In genomic region chr2:31075168-31075567, GRCm38 (mm10) we compare ENCODE assay signal across 30 mouse cellular contexts.
DNase-seq lines count a peak whose midpoint lies in the region; ATAC-seq and TF ChIP-seq lines count a peak whose summit lies in the region.
"Had no signal": no experiment of that assay in that cellular context is flagged by ENCODE, and none has a peak within 500 bp of the region (broad histone marks: within the 10 kb centered on the region; RNA-seq: fewer than 3 reads in every experiment).

No protein-coding gene starts in this region.

- ATAC-seq in liver, postnatal 0 days = no peak
- no peak for ATAC-seq in liver, embryonic 12.5 days
- 0 out of 2 replicates have a peak, but pooled peaks have one; percentile 18 for ATAC-seq in common myeloid progenitor, adult 5-6 weeks (replicated peaks; ENCODE audit: low read depth, poor library complexity, severe bottlenecking)
- no peak for ATAC-seq in forebrain, embryonic 12.5 days (ENCODE audit: low FRiP score)
- ATAC-seq: hindbrain, postnatal 0 days; intestine, embryonic 15.5 days had no signal

- in situ Hi-C loops in CH12.LX (cut with MboI; ENCODE audit: low pct_ligation_motif_present, low pct_unique_long_range_greater_than_20kb, low sequenced_read_pairs) = no loop called here

- H3K4me3 ChIP-seq in liver, postnatal 0 days (ENCODE audit: low read depth, low read length) = no peak overlapping the region
- no peak overlapping the region for H3K4me3 ChIP-seq in liver, embryonic 12.5 days
- no peak overlapping the region for H3K4me3 ChIP-seq in CH12.LX (replicated peaks in 1 of 3; ENCODE audit: low read depth in 2 of 3, low read length in 2 of 3, poor library complexity in 1 of 3)
- no peak overlapping the region for H3K4me3 ChIP-seq in forebrain, embryonic 12.5 days (replicated peaks)
- H3K4me3 ChIP-seq: erythroblast, embryonic 14.5 days; hindbrain, embryonic 12.5 days; intestine, embryonic 15.5 days; limb, embryonic 10.5 days; limb, embryonic 15.5 days; neural tube, embryonic 15.5 days had no signal

- DNase-seq in liver, postnatal 0 days = no peak
- DNase-seq in CH12.LX (ENCODE audit: extremely low read depth) = no peak
- DNase-seq in splenic B cell, adult 2 months (ENCODE audit: low read depth, low spot score) = peak; percentile 50
- no peak for DNase-seq in right cerebral cortex, postnatal 25 days
- DNase-seq: adrenal gland, adult 8-10 months; cerebellum, adult 18-20 months; cerebellum, postnatal 10 days; gastrocnemius, postnatal 25 days; heart, postnatal 36 days; kidney, adult 8-10 months; kidney, postnatal 10 days; lung, embryonic 14.5 days; lung, postnatal 36 days; midbrain, embryonic 14.5 days; right cerebral cortex, adult 18-20 months; thymus, adult 18-20 months; thymus, postnatal 36 days had no signal

- H3K79me2 ChIP-seq in CH12.LX (replicated peaks; ENCODE audit: control insufficient read depth, extremely low read depth, insufficient read depth, poor library complexity, severe bottlenecking) = peaks cover 3% of the 10 kb centered on the region; the same call in 1 of the 2 replicates

- no peak for TF ChIP-seq RAD21 in CH12.LX (IDR thresholded peaks at IDR 0.05; ENCODE audit: low read depth, low read length)

- H3K4me2 ChIP-seq in liver, postnatal 0 days (ENCODE audit: low read depth, low read length) = no peak overlapping the region
- H3K4me2 ChIP-seq in liver, embryonic 12.5 days = no peak overlapping the region
- no peak overlapping the region for H3K4me2 ChIP-seq in CH12.LX (ENCODE audit: insufficient read depth, low read depth, poor library complexity, severe bottlenecking)
- no peak overlapping the region for H3K4me2 ChIP-seq in forebrain, embryonic 12.5 days
- H3K4me2 ChIP-seq: heart, embryonic 11.5 days; hindbrain, embryonic 12.5 days; intestine, embryonic 15.5 days; limb, embryonic 15.5 days; lung, embryonic 14.5 days; neural tube, embryonic 15.5 days had no signal

- no peak for TF ChIP-seq CTCF in liver, postnatal 0 days (IDR thresholded peaks at IDR 0.05; ENCODE audit: low read depth)
- TF ChIP-seq CTCF in CH12.LX (conservative IDR thresholded peaks at IDR 0.05 in 1 of 2, IDR thresholded peaks at IDR 0.05 in 1 of 2; ENCODE audit: low read depth in 2 of 2, low read length in 2 of 2) = no peak

- no peak for TF ChIP-seq POLR2A in CH12.LX (IDR thresholded peaks at IDR 0.05; ENCODE audit: low read depth, low read length)

- H3K4me1 ChIP-seq in liver, postnatal 0 days (ENCODE audit: insufficient read depth) = peaks cover 2% of the 10 kb centered on the region; the same call in 1 of the 2 replicates
- no peaks in the 10 kb centered on the region for H3K4me1 ChIP-seq in liver, embryonic 12.5 days
- H3K4me1 ChIP-seq in CH12.LX (ENCODE audit: control insufficient read depth in 1 of 2, insufficient read depth in 2 of 2) = peaks cover 12 to 69% of the 10 kb centered on the region in 2 experiments
- H3K4me1 ChIP-seq in forebrain, embryonic 12.5 days = no peaks in the 10 kb centered on the region
- H3K4me1 ChIP-seq: hindbrain, embryonic 12.5 days; intestine, embryonic 15.5 days; limb, embryonic 10.5 days; limb, embryonic 15.5 days; neural tube, embryonic 15.5 days had no signal

- dilution Hi-C loops in CH12.LX (cut with MboI; ENCODE audit: extremely low pct_ligation_motif_present, extremely low pct_unique_long_range_greater_than_20kb, low sequenced_read_pairs) = no loop called here

- no peaks in the 10 kb centered on the region for H3K9me3 ChIP-seq in liver, postnatal 0 days (ENCODE audit: low read length)
- H3K9me3 ChIP-seq in liver, embryonic 12.5 days (replicated peaks) = 0 out of 2 replicates have a peak, but pooled peaks cover 4% of the 10 kb centered on the region
- peaks cover 10% of the 10 kb centered on the region for H3K9me3 ChIP-seq in CH12.LX (replicated peaks; ENCODE audit: low read length)
- H3K9me3 ChIP-seq in forebrain, embryonic 12.5 days = peaks cover 4% of the 10 kb centered on the region; the same call in 1 of the 2 replicates
- H3K9me3 ChIP-seq: intestine, embryonic 15.5 days; limb, embryonic 10.5 days; limb, embryonic 15.5 days; neural tube, embryonic 15.5 days had no signal

- H3K36me3 ChIP-seq in liver, postnatal 0 days (replicated peaks; ENCODE audit: insufficient read depth, low read length) = peaks cover 2% of the 10 kb centered on the region
- peaks cover 39% of the 10 kb centered on the region for H3K36me3 ChIP-seq in liver, embryonic 12.5 days
- H3K36me3 ChIP-seq in CH12.LX (replicated peaks in 1 of 2; ENCODE audit: control insufficient read depth in 1 of 2, insufficient read depth in 1 of 2, low read length in 1 of 2) = peaks cover 60 to 89% of the 10 kb centered on the region in 2 experiments
- H3K36me3 ChIP-seq in splenic B cell, adult 2 months (ENCODE audit: control insufficient read depth, insufficient read depth, low read length, poor library complexity, severe bottlenecking) = peaks cover 3% of the 10 kb centered on the region
- no peaks in the 10 kb centered on the region; the same call in 1 of the 2 replicates for H3K36me3 ChIP-seq in forebrain, embryonic 12.5 days (replicated peaks)
- H3K36me3 ChIP-seq: intestine, embryonic 15.5 days had no signal

- H3K9ac ChIP-seq in liver, postnatal 0 days (replicated peaks) = no peak overlapping the region
- no peak overlapping the region for H3K9ac ChIP-seq in liver, embryonic 12.5 days
- no peak overlapping the region for H3K9ac ChIP-seq in CH12.LX (ENCODE audit: insufficient read depth, low read depth)
- H3K9ac ChIP-seq in forebrain, embryonic 12.5 days = no peak overlapping the region
- H3K9ac ChIP-seq: hindbrain, embryonic 12.5 days; intestine, embryonic 15.5 days; limb, embryonic 15.5 days; liver, embryonic 14.5 days; lung, embryonic 14.5 days; neural tube, embryonic 15.5 days had no signal

- 66% methylated on average over 2 of the region's 2 CpGs for WGBS in liver, postnatal 0 days (ENCODE audit: insufficient replicate concordance)
- WGBS in liver, embryonic 12.5 days (ENCODE audit: insufficient replicate concordance) = 77% methylated on average over 2 of the region's 2 CpGs
- 96% methylated on average over 2 of the region's 2 CpGs for WGBS in forebrain, embryonic 12.5 days

- no peaks in the 10 kb centered on the region for H3K27me3 ChIP-seq in liver, postnatal 0 days (ENCODE audit: insufficient read depth, low read length)
- no peaks in the 10 kb centered on the region for H3K27me3 ChIP-seq in liver, embryonic 12.5 days (replicated peaks)
- H3K27me3 ChIP-seq in CH12.LX (replicated peaks) = no peaks in the 10 kb centered on the region
- no peaks in the 10 kb centered on the region for H3K27me3 ChIP-seq in splenic B cell, adult 2 months (ENCODE audit: control insufficient read depth, insufficient read depth, low read length, poor library complexity, severe bottlenecking)
- H3K27me3 ChIP-seq in forebrain, embryonic 12.5 days = no peaks in the 10 kb centered on the region
- H3K27me3 ChIP-seq: hindbrain, embryonic 12.5 days; intestine, embryonic 15.5 days; limb, embryonic 15.5 days; neural tube, embryonic 15.5 days had no signal

- TF ChIP-seq EP300 in liver, postnatal 0 days (IDR thresholded peaks at IDR 0.05; ENCODE audit: low read depth) = no peak
- TF ChIP-seq EP300 in CH12.LX (IDR thresholded peaks at IDR 0.05; ENCODE audit: low read length) = 0 out of 2 replicates have a peak, but pooled peaks have one; percentile 23

- peak overlapping the region; percentile 1; the same call in 1 of the 2 replicates for H3K27ac ChIP-seq in liver, postnatal 0 days (ENCODE audit: low read depth)
- H3K27ac ChIP-seq in liver, embryonic 12.5 days = no peak overlapping the region
- H3K27ac ChIP-seq in CH12.LX (ENCODE audit: insufficient read depth, low read depth) = no peak overlapping the region
- H3K27ac ChIP-seq in forebrain, embryonic 12.5 days = no peak overlapping the region
- H3K27ac ChIP-seq: hindbrain, embryonic 12.5 days; hindbrain, postnatal 0 days; intestine, embryonic 15.5 days; limb, embryonic 10.5 days; limb, embryonic 15.5 days; liver, embryonic 14.5 days; neural tube, embryonic 15.5 days; stomach, postnatal 0 days had no signal

TF ChIP-seq in CH12.LX, 34 proteins besides CTCF, POLR2A, EP300 and RAD21:
- TF ChIP-seq JUN (IDR thresholded peaks at IDR 0.05; ENCODE audit: insufficient read depth, low read depth, low read length) = no peak
- peak; percentile 86 for TF ChIP-seq ZNF384 (IDR thresholded peaks at IDR 0.05; ENCODE audit: low read depth, low read length)
- TF ChIP-seq IRF4 (IDR thresholded peaks at IDR 0.05; ENCODE audit: low read depth, low read length) = peak; percentile 43; the same call in 1 of the 2 replicates
